Mouse (Mus musculus) liver, embryonic 14.5 days (tissue): Measurements from ENCODE around the gene Gmds. TPM values are rescaled to one million over a fixed set of nuclear protein-coding genes. Genes with fewer than 3 reads are reported as not detected.
A peak's percentile ranks its signal among the peaks of the same experiment; 100 is the strongest.

ENCODE experiments used
- ATAC-seq: fragments of 200-750 bp; cut with Nextera tagmentation; 2 replicates; pipeline ENCODE4 v1.8.0; 2017; ENCODE audit warnings: moderate number of reproducible peaks, mild to moderate bottlenecking, moderate library complexity; ENCODE audit not compliant: insufficient read depth
- DNase-seq, 3 experiments: peaks; one replicate each; pipeline ENCODE4 v3.0.0-alpha.2; 2012 to 2013; ENCODE audit warnings: low read depth in 3 of 3, low spot score in 3 of 3
- H3K27ac ChIP-seq: fragments of 300-500 bp; sonication (generic); 2 replicates; pipeline ENCODE4 v1.5.1; 2014; ENCODE audit warnings: moderate library complexity, mild to moderate bottlenecking, control low read depth, inconsistent platforms
- H3K27me3 ChIP-seq: fragments of 300-500 bp; sonication (generic); 2 replicates; pipeline ENCODE4 v1.6.1; 2014; ENCODE audit warnings: mild to moderate bottlenecking, low read length, moderate library complexity; ENCODE audit not compliant: control insufficient read depth, insufficient read depth
- H3K36me3 ChIP-seq: fragments of 300-500 bp; sonication (generic); replicated peaks from 2 replicates; pipeline ENCODE4 v1.6.1; 2014; ENCODE audit warnings: low read depth; ENCODE audit not compliant: control insufficient read depth, insufficient read depth
- H3K4me1 ChIP-seq, 2 experiments: fragments of 200-500 bp in 1 of 2; fragments of 300-500 bp in 1 of 2; sonication (generic) in 1 of 2; replicated peaks; 2 replicates each; pipeline ENCODE4 v1.6.1; 2012 to 2014; ENCODE audit warnings: antibody characterized with exemption in 1 of 2, inconsistent platforms in 1 of 2, low read length in 1 of 2; ENCODE audit not compliant: control insufficient read depth in 2 of 2, insufficient read depth in 2 of 2
- H3K4me2 ChIP-seq: fragments of 300-500 bp; sonication (generic); 2 replicates; pipeline ENCODE4 v1.6.1; 2014; ENCODE audit warnings: low read depth, mild to moderate bottlenecking, control low read depth, moderate library complexity
- H3K4me3 ChIP-seq, 2 experiments: fragments of 200-500 bp in 1 of 2; fragments of 300-500 bp in 1 of 2; sonication (generic) in 1 of 2; 2 replicates each; pipeline ENCODE4 v1.5.1; 2012 to 2014; ENCODE audit warnings: low read depth in 2 of 2, low read length in 2 of 2, mild to moderate bottlenecking in 2 of 2, control low read depth in 1 of 2, inconsistent platforms in 1 of 2, moderate library complexity in 1 of 2; ENCODE audit not compliant: insufficient read depth in 1 of 2
- H3K9ac ChIP-seq: fragments of 300-500 bp; sonication (generic); replicated peaks from 2 replicates; pipeline ENCODE4 v1.6.1; 2014; ENCODE audit warnings: mild to moderate bottlenecking, control low read depth, moderate library complexity
- H3K9me3 ChIP-seq: fragments of 300-500 bp; sonication (generic); 2 replicates; pipeline ENCODE4 v1.6.1; 2016; ENCODE audit warnings: low read length, mixed read lengths; ENCODE audit not compliant: control insufficient read depth
- CTCF ChIP-seq: IDR thresholded peaks from 2 replicates; pipeline ENCODE4 v1.5.1; 2016; ENCODE audit warnings: antibody characterized with exemption, low read depth, control low read depth
- EP300 ChIP-seq: IDR thresholded peaks from 2 replicates; pipeline ENCODE4 v1.6.1; 2016; ENCODE audit warnings: antibody characterized with exemption, low read depth
- WGBS: fragments of 180-500 bp; shearing (Covaris S2); extraction: QIAGEN DNeasy Blood & Tissue Kit; methylation state at CpG from one replicate; pipeline ENCODE4 v1.1.7; 2014; ENCODE audit not compliant: insufficient replicate concordance; 5-methylcytosine and 5-hydroxymethylcytosine counted together
- polyA plus RNA-seq, 2 experiments: library from polyadenylated mRNA; depleted of rRNA in 1 of 2; stranded (reverse) in 1 of 2; unstranded in 1 of 2; fragments of >200 nt; fragmentation: Nextera tagmentation in 1 of 2; extraction: Ambion mirVana in 1 of 2; gene quantifications; 2 replicates each; pipeline versions ENCODE4 v1.2.1 to v1.2.3; 2012 to 2014

The Gmds gene
- polyA plus RNA-seq (2012; rRNA removed): 2.7 and 3.7 TPM in 2 replicates
- 7.4 and 8.7 TPM in 2 replicates for polyA plus RNA-seq (2014; fragmentation: Nextera tagmentation; extraction: Ambion mirVana)

- ATAC-seq: peak; percentile 99
- peak within 1 kb of the TSS; percentile 74 to 81 for H3K4me3 ChIP-seq
- H3K4me2 ChIP-seq: peak within 1 kb of the TSS; percentile 94
- peak within 1 kb of the TSS; percentile 14; the same call in 1 of the 2 replicates for H3K27ac ChIP-seq
- WGBS: 2% methylated on average over 39 of the region's 55 CpGs
- H3K36me3 ChIP-seq: no peaks in the 10 kb centered on the region
- H3K9me3 ChIP-seq: no peaks in the 10 kb centered on the region
- no peaks in the 10 kb centered on the region for H3K27me3 ChIP-seq
- peaks cover 4 to 10% of the 10 kb centered on the region in 2 experiments; a peak in 3 of 4 replicates for H3K4me1 ChIP-seq
- H3K9ac ChIP-seq: peak within 1 kb of the TSS; percentile 83
- peak; percentile 73 to 78 (median 73) for DNase-seq
- TF ChIP-seq CTCF (no peak), EP300 (no peak)
Measured at GRCm38 (mm10) chr13:32338513-32339365, at the start of gene Gmds. TSS of gene Gmds (minus strand) at chr13:32338740.

- ATAC-seq (no peak), DNase-seq (no peak)
- no peaks in the 10 kb centered on the region for H3K4me1 ChIP-seq
- no peaks in the 10 kb centered on the region for H3K27me3 ChIP-seq
- no peak overlapping the region for H3K4me3 ChIP-seq
- WGBS: 47% methylated on average over 4 of the region's 4 CpGs
- no peak overlapping the region for H3K27ac ChIP-seq
- no peaks in the 10 kb centered on the region for H3K36me3 ChIP-seq
- H3K9ac ChIP-seq: no peak overlapping the region
- H3K9me3 ChIP-seq: no peaks in the 10 kb centered on the region
- no peak for TF ChIP-seq EP300
- TF ChIP-seq CTCF: no peak
- H3K4me2 ChIP-seq: no peak overlapping the region
Measured at GRCm38 (mm10) chr13:32385421-32386092, 47.0 kb upstream of the Gmds start.

- no peaks in the 10 kb centered on the region for H3K4me1 ChIP-seq
- DNase-seq: no peak
- WGBS: 58% methylated on average over 6 of the region's 6 CpGs
- TF ChIP-seq EP300 (no peak), CTCF (no peak)
- no peak for ATAC-seq
- H3K9me3 ChIP-seq: no peaks in the 10 kb centered on the region
- no peaks in the 10 kb centered on the region for H3K36me3 ChIP-seq
- H3K4me2 ChIP-seq: no peak overlapping the region
- H3K27me3 ChIP-seq: no peaks in the 10 kb centered on the region
- no peak overlapping the region for H3K4me3 ChIP-seq
- H3K27ac ChIP-seq: no peak overlapping the region
- H3K9ac ChIP-seq: no peak overlapping the region
Measured at GRCm38 (mm10) chr13:32382227-32383010, 43.9 kb upstream of the Gmds start.

GRCm38 (mm10) chr13:32378634-32379033 lies 40.1 kb upstream of the Gmds start:
- Histone ChIP-seq H3K27ac (no peak overlapping the region), H3K4me1 (no peaks in the 10 kb centered on the region), H3K36me3 (no peaks in the 10 kb centered on the region), H3K27me3 (no peaks in the 10 kb centered on the region), H3K9me3 (no peaks in the 10 kb centered on the region), H3K4me2 (no peak overlapping the region), H3K4me3 (no peak overlapping the region), H3K9ac (no peak overlapping the region)
- no peak for DNase-seq
- ATAC-seq: no peak
- 31% methylated on average over 1 of the region's 1 CpGs for WGBS
- no peak for TF ChIP-seq EP300
- TF ChIP-seq CTCF: no peak

- no peak overlapping the region for H3K9ac ChIP-seq
- no peak overlapping the region for H3K27ac ChIP-seq
- no peaks in the 10 kb centered on the region for H3K4me1 ChIP-seq
- H3K9me3 ChIP-seq: no peaks in the 10 kb centered on the region
- DNase-seq (no peak), ATAC-seq (no peak)
- no peak for TF ChIP-seq CTCF
- TF ChIP-seq EP300: no peak
- no peak overlapping the region for H3K4me3 ChIP-seq
- H3K27me3 ChIP-seq: no peaks in the 10 kb centered on the region
- H3K36me3 ChIP-seq: no peaks in the 10 kb centered on the region
- 50% methylated on average over 2 of the region's 2 CpGs for WGBS
- no peak overlapping the region for H3K4me2 ChIP-seq
Measured at GRCm38 (mm10) chr13:32372531-32372883, 34.0 kb upstream of the Gmds start.
